Mouse (Mus musculus): ENCODE measurements around the gene Nars2. TPM values are rescaled to one million over a fixed set of nuclear protein-coding genes. Genes with fewer than 3 reads are reported as not detected.

Nars2 gene
- polyA plus RNA-seq, 1 experiment: 5.3 TPM

GRCm38 (mm10) chr7:97072061-97072460 is 120.8 kb downstream of the Nars2 start:
- DNase-seq (ENCODE audit: low read depth): no peak

GRCm38 (mm10) chr7:97074974-97075373 is 123.7 kb downstream of the Nars2 start:
- no peak for DNase-seq (ENCODE audit: low read depth)

- no peak for DNase-seq (ENCODE audit: low read depth)
Measured at GRCm38 (mm10) chr7:97076977-97077376, 125.7 kb downstream of the Nars2 start.

GRCm38 (mm10) chr7:97078685-97079084 is 127.4 kb downstream of the Nars2 start:
- no peak for DNase-seq (ENCODE audit: low read depth)

- no peak for DNase-seq (ENCODE audit: low read depth)
Measured at GRCm38 (mm10) chr7:97079145-97079544, 127.8 kb downstream of the Nars2 start.

- DNase-seq (ENCODE audit: low read depth): no peak
Measured at GRCm38 (mm10) chr7:97079651-97080365, 128.5 kb downstream of the Nars2 start.

GRCm38 (mm10) chr7:97080621-97081241 is 129.4 kb downstream of the Nars2 start:
- DNase-seq (ENCODE audit: low read depth): no peak

GRCm38 (mm10) chr7:97081242-97081958 is 130.1 kb downstream of the Nars2 start, which contains the start of gene Gab2:
Gene Gab2, plus strand, starts transcription at chr7:97081586.
- no peak for DNase-seq (ENCODE audit: low read depth)

GRCm38 (mm10) chr7:97081959-97082218 is 130.6 kb downstream of the Nars2 start:
- DNase-seq (ENCODE audit: low read depth): no peak

GRCm38 (mm10) chr7:97082219-97083101 is 131.2 kb downstream of the Nars2 start:
- DNase-seq (ENCODE audit: low read depth): no peak

- DNase-seq (ENCODE audit: low read depth): no peak
Measured at GRCm38 (mm10) chr7:97083579-97083978, 132.3 kb downstream of the Nars2 start.

- no peak for DNase-seq (ENCODE audit: low read depth)
Measured at GRCm38 (mm10) chr7:97084181-97084580, 132.9 kb downstream of the Nars2 start.

- no peak for DNase-seq (ENCODE audit: low read depth)
Measured at GRCm38 (mm10) chr7:97085291-97085690, 134.0 kb downstream of the Nars2 start.

GRCm38 (mm10) chr7:97094241-97094640 is 142.9 kb downstream of the Nars2 start:
- DNase-seq (ENCODE audit: low read depth): no peak

GRCm38 (mm10) chr7:97108119-97108518 is 156.8 kb downstream of the Nars2 start:
- no peak for DNase-seq (ENCODE audit: low read depth)

Other genes with a start within 250 kb of the Nars2 start
- 22.3 and 34.0 TPM in 2 replicates for gene Gab2, start 130.1 kb downstream of the Nars2 start, polyA plus RNA-seq (2012; rRNA removed)

Data from gonadal fat pad, adult 2 months (tissue).